Mouse (Mus musculus): ENCODE data around the gene Aldh8a1. TPM values are rescaled to one million over a fixed set of nuclear protein-coding genes. Genes with fewer than 3 reads are reported as not detected.

Aldh8a1 gene
- 0.10 TPM in 1 of 2 replicates, not detected in the other for polyA plus RNA-seq (2012; rRNA removed)

DNA sequence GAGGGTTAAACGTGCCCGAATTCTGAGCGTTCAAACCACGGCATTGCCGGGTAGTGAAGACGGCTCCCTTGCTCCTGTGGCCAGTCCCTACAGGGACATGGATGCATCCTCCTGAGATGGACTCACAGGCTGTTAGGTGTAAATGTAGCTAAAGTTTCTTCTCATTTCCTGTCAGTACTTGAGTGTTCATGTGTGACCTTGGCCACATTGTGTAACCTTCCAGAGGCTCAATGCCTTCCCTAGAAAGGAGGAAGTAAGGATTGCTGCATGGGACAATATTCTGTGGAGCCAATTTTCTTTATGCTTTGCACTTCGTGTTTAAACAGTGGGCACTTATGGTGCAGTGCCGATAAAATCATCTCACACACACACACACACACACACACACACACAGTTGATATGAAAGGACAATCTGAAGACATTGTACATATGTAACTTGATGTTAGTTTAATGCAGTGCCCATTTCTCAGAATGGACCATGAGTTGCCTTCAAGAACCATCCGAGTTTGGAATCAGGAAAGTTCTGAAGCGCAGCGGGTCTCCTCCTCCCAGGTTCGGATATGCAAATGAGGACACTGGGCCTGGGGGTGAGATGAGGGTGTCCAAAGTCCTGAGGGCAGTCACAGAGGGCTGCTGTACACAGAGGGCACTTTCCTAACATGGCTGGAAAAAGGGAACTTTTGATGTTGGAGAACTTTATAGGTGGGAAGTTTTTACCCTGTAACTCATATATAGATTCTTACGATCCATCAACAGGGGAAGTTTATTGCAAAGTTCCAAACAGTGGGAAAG is at the start of gene Aldh8a1:
TSS of gene Aldh8a1 (plus strand) at position 610 of the 792 bp plus-strand sequence.

Other genes starting within 250 kb of the Aldh8a1 start
- 2.6 and 2.7 TPM in 2 replicates for gene Myb, start 216.3 kb upstream of the Aldh8a1 start, polyA plus RNA-seq (2012; rRNA removed)
- 8.3 and 11.5 TPM in 2 replicates for gene Hbs1l, start 81.3 kb upstream of the Aldh8a1 start, polyA plus RNA-seq (2012; rRNA removed)
- not detected in 2 replicates for gene 1700020N01Rik, start 215.9 kb downstream of the Aldh8a1 start, polyA plus RNA-seq (2012; rRNA removed)